Mouse (Mus musculus) lung, postnatal 14 days (tissue): ENCODE data around the gene Naalad2.
"Not testable (repeated sequence)": the region's sequence is repeated elsewhere in the genome, so short reads cannot be mapped to it uniquely, and the experiment has no call there.

Experiments
- DNase-seq: peaks from one replicate; pipeline ENCODE4 v3.0.0; 2021

Gene Naalad2

DNA sequence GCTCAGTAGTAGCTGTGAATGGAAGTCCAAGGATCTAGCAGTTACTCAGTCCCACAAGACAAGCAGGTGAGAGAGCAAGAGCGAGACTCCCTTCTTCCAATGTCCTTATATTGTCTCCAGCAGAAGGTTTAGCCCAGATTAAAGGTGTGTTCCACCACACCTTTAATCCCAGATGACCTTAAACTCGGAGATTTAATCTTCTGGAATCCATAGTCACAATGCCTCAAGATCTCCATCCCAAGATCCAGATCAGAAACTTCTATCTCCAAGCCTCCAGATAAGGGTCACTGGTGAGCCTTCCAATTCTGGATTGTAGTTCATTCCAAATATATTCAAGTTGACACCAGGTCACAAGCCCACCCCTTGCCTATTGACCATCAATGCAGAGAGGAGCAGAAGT lies at the start of gene Naalad2:
Gene Naalad2, minus strand, starts transcription at position 101 of the 400 bp plus-strand sequence.
- not testable (repeated sequence) for DNase-seq

DNA sequence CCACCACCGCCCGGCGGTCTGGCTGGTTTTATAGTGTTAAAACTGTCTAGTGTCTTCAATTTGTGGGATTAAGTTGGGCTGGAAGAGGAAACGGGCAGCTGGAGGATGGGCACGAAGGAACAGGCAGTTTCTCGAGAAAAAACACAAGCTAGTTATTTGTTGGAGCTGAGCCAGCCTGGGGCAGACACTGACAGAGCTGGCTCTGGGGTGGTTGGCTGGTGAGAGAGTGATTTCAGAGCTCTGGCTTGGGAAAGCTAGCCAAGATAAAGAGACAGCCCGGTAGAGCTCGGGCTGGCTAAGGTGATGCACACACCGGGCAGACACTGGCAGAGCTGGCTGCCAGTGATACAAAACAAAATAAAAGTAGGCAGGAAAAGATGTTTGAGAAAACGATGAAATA lies 28.9 kb upstream of the Naalad2 start:
- peak; percentile 1 for DNase-seq

DNA sequence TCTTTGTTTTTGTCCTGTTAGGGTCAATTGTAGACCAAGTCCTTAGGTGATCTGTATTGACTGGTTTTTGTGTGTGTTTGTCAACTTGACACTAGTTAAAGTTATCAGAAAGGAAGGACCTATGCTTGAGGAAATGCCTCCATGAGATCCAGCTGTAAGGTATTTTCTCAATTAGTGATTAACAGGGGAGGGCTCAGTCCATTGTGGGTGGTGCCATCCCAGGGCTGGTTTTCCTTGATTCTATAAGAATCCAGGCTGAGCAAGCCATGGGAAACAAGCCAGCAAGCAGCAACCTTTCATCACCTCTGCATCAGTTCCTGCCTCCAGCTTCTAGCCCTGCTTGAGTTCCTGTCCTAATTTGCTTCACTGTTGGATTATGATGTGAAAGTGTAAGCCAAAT lies 27.6 kb upstream of the Naalad2 start, which contains the start of gene Mbd3l2:
Gene Mbd3l2, plus strand, starts transcription at position 301 of the 400 bp plus-strand sequence.
- no peak for DNase-seq

DNA sequence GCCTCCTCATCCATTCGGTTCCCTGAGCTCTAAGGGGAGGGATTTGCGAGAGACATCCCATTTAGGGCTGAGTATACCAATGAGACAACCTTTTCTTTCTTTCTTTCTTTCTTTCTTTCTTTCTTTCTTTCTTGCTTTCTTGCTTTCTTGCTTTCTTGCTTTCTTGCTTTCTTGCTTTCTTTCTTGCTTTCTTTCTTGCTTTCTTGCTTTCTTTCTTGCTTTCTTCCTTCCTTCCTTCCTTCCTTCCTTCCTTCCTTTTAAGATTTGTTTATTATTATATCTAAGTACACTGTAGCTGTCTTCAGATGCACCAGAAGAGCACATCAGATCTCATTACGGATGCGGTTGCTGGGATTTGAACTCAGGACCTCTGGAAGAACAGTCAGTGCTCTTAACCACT lies 9.6 kb upstream of the Naalad2 start:
- not testable (repeated sequence) for DNase-seq

DNA sequence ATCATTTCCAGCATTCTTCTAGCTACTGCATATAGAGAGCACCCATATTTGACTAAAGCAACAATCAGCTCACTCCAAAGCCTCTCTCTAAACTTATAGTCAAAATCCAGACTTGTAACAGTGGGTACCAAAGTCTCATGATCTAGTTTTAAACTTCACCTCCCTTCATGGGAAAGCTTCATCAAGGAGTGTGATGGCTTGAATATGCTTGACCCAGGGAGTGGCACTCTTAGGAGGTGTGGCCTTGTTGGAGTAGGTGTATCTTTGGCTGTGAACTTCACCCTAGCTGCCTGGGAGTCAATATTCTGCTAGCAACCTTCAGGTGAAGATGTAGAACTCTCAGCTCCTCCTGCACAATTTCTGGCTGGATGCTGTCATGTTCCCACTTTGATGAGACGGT lies 1.3 kb upstream of the Naalad2 start, which contains the start of gene Ubtfl1:
Gene Ubtfl1, plus strand, starts transcription at position 301 of the 400 bp plus-strand sequence.
- DNase-seq: no peak

DNA sequence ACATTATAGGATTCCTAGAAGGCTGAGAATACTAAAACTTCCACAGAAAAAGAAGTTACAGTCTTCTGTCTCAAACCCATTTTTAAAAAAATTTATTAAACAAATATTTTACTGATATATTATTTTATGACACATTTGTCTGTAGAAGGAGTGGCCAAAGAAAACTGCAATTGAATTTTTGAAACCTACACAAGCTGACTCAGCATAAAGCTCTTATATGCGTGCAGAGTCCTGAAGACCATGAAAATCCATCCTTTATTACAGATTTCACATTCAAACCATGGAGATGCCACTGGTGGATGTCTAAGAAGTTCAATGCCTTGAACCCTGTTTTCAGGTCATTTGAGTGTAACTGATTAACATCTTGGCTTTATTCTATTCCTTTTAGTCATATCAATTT lies 3.2 kb downstream of the Naalad2 start:
- no peak for DNase-seq

DNA sequence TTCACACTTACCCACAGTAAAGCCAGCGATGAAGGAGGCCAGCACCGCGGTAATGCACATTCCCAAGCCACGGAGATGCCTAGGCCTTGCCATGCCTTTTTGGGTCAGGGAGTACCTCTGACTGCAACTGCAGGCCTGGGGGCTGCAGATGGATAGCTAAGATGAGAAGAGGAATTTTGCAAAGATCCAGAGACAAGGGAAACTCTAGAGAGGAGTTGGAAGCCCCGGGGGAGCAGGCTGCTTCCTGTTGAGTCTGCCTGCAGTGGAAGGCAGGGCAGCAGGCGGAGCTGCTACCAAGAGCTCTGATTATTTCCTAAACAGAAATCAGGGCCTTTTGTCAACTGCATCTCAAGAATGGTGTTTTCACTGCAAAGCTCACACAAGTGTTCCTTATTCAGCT lies 17.0 kb downstream of the Naalad2 start:
- no peak for DNase-seq

DNA sequence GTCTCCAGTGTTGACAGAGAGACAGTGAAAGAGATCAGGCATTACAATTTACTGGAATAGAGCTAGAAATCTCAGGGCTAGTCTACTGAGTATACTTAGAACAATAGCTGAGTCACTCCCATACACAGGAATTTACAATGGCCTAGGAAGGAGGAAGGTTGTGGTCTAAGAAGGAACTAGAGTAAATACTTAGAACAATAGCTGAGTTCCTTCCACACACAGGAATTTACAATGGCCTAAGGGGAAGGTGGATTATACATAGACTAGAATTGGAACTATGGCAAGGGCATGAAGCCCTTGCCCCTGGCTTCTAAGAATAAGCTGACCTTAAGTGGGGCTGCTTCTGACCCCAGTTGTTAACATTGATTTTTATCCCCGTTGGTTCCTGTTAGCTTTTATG lies 29.8 kb downstream of the Naalad2 start:
- DNase-seq: not testable (repeated sequence)

DNA sequence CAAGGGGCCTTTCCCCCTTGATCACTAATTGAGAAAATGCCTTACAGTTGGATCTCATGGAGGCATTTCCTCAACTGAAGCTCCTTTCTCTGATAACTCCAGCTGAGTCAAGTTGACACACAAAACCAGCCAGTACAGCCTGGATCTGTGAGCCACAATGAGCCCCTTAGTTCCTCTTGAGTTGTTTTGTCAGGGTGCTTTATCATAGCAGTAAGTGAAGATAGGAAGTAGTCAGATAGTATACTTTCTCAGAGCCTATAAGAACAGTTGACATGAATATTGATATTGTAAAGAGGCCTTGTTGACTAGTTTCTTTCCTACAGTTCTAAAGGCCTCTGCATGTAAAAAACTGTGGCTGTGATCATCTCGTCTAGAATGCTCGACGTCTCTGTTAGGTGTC lies 82.8 kb downstream of the Naalad2 start:
- DNase-seq: no peak

DNA sequence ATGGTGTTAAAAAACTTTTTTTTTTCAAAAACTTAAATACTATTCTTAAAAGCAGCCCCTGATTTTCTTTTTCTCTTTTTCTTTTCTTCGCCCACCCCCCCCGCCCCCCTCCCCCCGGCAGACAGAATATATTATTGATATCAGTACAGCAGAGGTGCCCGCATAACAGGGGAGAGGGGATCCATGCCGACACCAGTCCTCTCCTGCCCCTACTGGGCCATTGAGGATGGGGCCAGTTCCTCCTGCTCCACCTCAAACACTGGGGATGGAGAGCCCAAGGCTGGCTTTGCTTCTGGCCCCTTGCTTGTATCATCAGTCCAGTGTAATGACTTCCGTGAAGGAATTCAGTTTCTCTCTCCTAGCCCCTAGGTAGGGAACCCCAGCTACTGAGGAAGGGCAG lies 104.5 kb downstream of the Naalad2 start:
- DNase-seq: no peak

DNA sequence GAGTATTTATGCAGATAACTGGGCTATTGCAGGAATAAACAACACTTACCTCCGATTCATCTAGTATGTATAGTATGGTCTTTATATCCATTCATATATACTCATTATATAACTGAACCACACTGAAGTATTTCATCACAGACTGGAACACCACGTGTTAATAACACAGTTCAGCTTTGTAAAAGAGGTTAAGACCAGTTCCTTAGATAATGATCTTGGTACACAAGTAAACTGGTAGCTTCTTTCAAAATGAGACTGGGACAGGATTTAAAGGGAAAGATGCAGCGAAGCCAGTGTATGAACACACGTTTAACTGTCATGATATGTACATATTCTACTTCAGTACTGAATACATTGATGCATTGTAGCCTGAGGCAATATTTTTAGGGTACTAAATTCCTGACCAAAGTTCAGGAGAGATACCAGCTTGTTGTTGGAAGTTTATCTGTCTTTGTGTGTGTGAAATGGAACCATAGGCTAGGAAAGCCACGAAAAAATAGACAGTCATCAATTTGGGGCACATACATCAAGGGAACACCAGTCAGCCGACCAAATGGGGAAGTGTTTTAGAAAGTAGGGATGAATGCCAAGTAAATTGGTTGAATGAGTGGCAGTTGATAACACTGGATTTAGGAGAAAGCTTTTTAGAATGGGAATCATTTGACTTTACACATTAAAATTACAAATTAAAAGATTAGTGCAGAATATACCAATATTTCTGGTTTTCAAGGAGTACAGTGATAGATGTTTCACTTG lies 109.6 kb downstream of the Naalad2 start:
- no peak for DNase-seq

DNA sequence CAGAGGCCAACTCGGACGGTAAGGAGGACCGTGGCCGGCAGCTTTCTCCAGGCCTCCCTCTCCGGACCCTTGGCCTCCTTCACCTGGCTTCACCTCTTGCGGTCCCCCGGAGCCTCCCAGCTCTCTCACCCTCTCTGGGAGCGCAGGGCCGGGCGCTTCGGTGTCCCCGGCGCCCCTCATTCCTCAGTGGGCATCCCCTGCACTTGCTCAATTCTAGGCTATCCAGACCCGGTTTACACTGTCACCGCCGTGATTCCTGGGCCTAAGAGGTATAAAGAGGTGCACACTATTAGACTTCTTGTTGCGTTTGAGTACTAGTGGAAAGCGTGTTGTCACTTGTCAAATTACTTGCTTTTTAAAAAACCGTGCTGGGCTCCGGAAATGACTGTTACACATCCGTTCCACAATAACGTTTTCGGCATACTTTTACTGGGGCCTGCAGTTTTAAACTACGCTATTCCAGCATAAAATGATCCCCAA lies 110.3 kb downstream of the Naalad2 start:
- DNase-seq: no peak

DNA sequence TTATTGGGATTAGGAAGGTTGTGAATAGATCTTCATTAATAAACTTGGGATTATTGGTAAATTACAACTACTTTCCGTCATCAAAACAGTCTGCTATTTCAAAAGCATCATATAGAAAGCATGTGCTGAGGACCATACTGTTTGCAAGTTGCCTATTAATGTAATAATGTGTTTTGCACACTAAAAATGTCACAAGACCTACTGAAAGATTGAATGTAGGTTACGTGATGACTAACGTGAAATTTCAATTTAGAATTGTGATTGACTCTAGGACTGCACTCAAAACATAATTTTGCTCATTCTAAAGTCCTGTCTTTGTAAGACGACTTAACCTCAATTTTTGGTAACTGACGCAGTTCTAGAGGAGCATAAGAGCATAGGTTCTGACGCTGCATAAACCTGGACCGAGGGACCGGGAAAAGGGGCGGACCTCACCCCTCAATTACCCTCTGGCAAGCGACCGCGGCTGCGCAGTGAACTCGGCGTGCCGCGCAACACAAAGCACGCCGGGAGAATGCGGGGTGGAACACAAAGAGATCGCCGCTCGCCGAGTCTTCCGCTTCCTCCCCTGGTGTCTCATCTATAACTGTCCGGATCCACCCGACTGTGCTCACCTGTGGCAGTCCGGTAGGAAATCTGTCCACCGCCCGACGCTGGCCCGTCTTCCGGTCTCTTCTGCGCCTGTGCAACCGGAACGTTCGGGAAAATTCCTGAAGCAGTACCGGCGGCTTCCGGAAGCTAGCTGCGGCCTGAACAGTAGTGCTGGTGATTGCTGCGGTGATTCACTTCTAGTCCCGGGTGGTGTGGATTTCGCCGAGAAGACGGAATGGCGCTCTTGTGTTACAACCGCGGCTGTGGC lies 111.0 kb downstream of the Naalad2 start, which contains the start of gene Chordc1:
Gene Chordc1, plus strand, starts transcription at position 555 of the 859 bp plus-strand sequence.
- DNase-seq: peak; percentile 94

DNA sequence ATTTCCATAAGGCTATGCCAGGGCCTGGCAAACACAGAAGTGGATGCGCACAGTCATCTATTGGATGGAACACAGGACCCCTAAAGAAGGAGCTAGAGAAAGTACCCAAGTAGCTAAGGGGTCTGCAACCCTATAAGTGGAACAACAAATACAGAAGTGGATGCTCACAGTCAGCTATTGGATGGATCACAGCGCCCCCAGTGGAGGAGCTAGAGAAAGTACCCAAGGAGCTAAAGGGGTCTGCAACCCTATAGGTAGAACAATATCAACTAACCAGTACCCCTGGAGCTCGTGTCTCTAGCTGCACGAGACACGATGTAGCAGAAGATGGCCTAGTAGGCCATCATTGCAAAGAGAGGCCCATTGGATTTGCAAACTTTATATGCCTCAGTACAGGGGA lies 124.1 kb downstream of the Naalad2 start:
- not testable (repeated sequence) for DNase-seq

DNA sequence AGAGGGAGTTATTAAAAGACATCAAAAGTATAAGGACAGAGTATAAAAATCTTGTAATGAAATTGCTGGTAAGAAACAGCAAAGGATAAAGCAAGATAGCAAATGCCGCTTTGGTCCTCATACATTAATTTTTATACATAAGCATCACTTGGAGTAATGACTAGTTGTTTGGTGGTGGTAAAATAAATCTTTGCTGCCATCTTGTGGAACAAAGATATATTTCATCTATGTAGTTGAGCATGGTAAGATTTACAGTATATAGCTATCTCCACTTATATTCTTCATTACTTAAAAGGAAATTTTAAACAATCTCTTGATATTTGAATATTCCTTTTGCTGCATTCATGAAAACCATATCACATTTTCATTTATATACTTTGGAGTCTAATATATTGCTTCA lies 125.3 kb downstream of the Naalad2 start:
- no peak for DNase-seq

DNA sequence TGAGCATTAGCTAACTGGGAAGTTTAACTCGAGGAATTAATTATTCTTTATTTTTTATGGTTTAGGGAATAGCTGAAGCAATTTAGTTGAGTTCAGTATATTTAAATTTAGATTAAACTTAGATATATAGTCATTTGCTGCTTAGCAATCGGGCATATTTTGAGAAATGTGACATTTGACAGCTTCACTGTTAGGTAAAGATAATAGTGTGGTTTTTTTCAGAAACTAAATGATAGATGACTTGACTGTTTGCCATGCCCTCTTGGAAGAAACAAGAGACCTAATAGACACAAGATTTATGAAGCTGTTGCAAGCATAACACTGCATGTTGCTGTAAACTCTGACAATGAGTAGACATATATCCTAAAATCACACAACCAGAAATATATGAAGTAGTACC lies 126.0 kb downstream of the Naalad2 start:
- no peak for DNase-seq

DNA sequence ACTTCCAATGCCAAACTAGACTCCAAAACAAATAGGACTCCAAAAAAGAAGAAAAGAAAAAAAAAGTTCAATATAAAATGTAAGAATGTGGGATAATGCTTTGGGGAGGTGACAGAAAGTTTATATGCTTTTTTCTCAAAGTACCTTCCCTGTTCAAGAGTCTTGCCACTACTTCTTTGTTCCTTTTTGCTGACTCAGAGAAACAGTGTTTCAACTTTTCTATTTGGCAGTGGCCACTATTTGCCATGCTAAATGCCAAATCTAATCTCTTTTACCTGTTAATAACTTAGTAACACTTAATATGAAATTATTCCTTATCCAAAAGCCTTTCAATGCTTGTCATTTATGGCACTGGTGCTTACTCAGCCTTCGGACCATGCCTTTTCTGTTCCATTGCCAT lies 126.9 kb downstream of the Naalad2 start:
- DNase-seq: no peak
